Comparison of ENCODE assay signal across 20 mouse cellular contexts in the genomic region with DNA sequence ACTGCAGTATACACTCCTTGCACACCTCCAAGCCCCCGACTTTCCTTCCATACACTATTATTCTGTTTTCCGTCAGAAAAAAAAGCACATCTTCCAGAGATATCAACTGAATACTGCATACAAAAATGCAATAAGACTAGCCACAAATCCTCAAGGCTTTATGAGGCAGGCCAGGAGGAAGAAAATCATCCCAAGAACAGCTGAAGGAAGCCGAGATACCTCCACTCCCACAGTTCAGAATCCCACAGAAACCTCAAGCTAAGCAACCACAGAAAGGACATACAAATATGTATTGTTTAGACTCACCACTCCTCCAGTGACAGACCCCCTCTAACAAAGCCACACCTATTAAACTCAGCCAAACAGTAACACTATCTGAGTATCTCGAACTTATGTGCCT.
DNase-seq lines count a peak whose midpoint lies in the region; ATAC-seq and TF ChIP-seq lines count a peak whose summit lies in the region.
"Had no signal": no experiment of that assay in that cellular context is flagged by ENCODE, and none has a peak within 500 bp of the region (broad histone marks: within the 10 kb centered on the region; RNA-seq: fewer than 3 reads in every experiment).

No protein-coding gene starts in this region.

- peak overlapping the region; percentile 43 for H3K4me2 ChIP-seq in myocyte (ENCODE audit: low read depth)
- H3K4me2 ChIP-seq in forebrain, embryonic 15.5 days (replicated peaks) = no peak overlapping the region
- no peak overlapping the region for H3K4me2 ChIP-seq in forebrain, embryonic 14.5 days (ENCODE audit: low read length)

- H3K9ac ChIP-seq in forebrain, embryonic 15.5 days (replicated peaks) = no peak overlapping the region
- H3K9ac ChIP-seq in forebrain, embryonic 14.5 days (ENCODE audit: low read length) = no peak overlapping the region

- no peak for TF ChIP-seq CTCF in C2C12 (IDR thresholded peaks at IDR 0.05; ENCODE audit: control insufficient read depth, insufficient read depth, insufficient read length)

- ATAC-seq in forebrain, embryonic 15.5 days (replicated peaks) = no peak
- no peak for ATAC-seq in forebrain, embryonic 14.5 days
- ATAC-seq: activated CD4-positive, CD25-positive, alpha-beta regulatory T cell, adult 4 months; CD4-positive, CD25-positive, alpha-beta regulatory T cell, adult 4 months; Patski had no signal

- no peaks in the 10 kb centered on the region for H3K79me3 ChIP-seq in C2C12 (ENCODE audit: low read depth)

- H3K9me3 ChIP-seq in forebrain, embryonic 15.5 days = no peaks in the 10 kb centered on the region
- no peaks in the 10 kb centered on the region for H3K9me3 ChIP-seq in forebrain, embryonic 14.5 days (replicated peaks; ENCODE audit: control insufficient read depth, low read length)
- H3K9me3 ChIP-seq: G1E had no signal

- no peak overlapping the region for H3K27ac ChIP-seq in forebrain, embryonic 15.5 days (replicated peaks)
- no peak overlapping the region for H3K27ac ChIP-seq in forebrain, embryonic 14.5 days (ENCODE audit: low read depth, low read length)

- H3K4me3 ChIP-seq in C2C12 (ENCODE audit: insufficient read depth, poor library complexity, severe bottlenecking) = no peak overlapping the region
- H3K4me3 ChIP-seq in myocyte = no peak overlapping the region
- no peak overlapping the region for H3K4me3 ChIP-seq in forebrain, embryonic 15.5 days
- no peak overlapping the region for H3K4me3 ChIP-seq in forebrain, embryonic 14.5 days (ENCODE audit: low read depth, low read length)

- 86% methylated on average over 4 of the region's 4 CpGs for WGBS in forebrain, embryonic 15.5 days
- 84% methylated on average over 4 of the region's 4 CpGs for WGBS in forebrain, embryonic 14.5 days

- no peak for TF ChIP-seq POLR2A in myocyte (IDR thresholded peaks at IDR 0.05; ENCODE audit: insufficient read length, low read depth)

- H3K4me1 ChIP-seq in forebrain, embryonic 15.5 days = no peaks in the 10 kb centered on the region
- H3K4me1 ChIP-seq in forebrain, embryonic 14.5 days (ENCODE audit: control insufficient read depth, insufficient read depth, low read length) = no peaks in the 10 kb centered on the region

- DNase-seq in forebrain, embryonic 14.5 days (ENCODE audit: low spot score) = no peak
- DNase-seq: adrenal gland, adult 2 months; adrenal gland, adult 8-10 months; adrenal gland, postnatal 10 days; adrenal gland, postnatal 14 days; adrenal gland, postnatal 25 days; adrenal gland, postnatal 36 days; B cell, adult 2 months; cerebellum, adult 11 months; cerebellum, adult 11-12 months; cerebellum, adult 18-20 months; cerebellum, adult 2 months had no signal

- H3ac ChIP-seq in C2C12 (ENCODE audit: control insufficient read depth, insufficient read length, low read depth) = no peak overlapping the region
- no peak overlapping the region for H3ac ChIP-seq in myocyte (ENCODE audit: control insufficient read depth, insufficient read length)

- no peaks in the 10 kb centered on the region for H3K27me3 ChIP-seq in C2C12 (ENCODE audit: control insufficient read depth, insufficient read depth, insufficient read length)
- H3K27me3 ChIP-seq in myocyte (ENCODE audit: control insufficient read depth, insufficient read depth, insufficient read length) = no peaks in the 10 kb centered on the region
- no peaks in the 10 kb centered on the region for H3K27me3 ChIP-seq in forebrain, embryonic 15.5 days
- H3K27me3 ChIP-seq in forebrain, embryonic 14.5 days (replicated peaks; ENCODE audit: control insufficient read depth, insufficient read depth, low read length) = no peaks in the 10 kb centered on the region
- H3K27me3 ChIP-seq: CH12.LX, Patski had no signal

- no peaks in the 10 kb centered on the region for H3K79me2 ChIP-seq in C2C12 (ENCODE audit: control insufficient read depth, insufficient read depth)
- H3K79me2 ChIP-seq in myocyte (ENCODE audit: control insufficient read depth, insufficient read depth) = no peaks in the 10 kb centered on the region

- H3K36me3 ChIP-seq in C2C12 (ENCODE audit: control insufficient read depth, insufficient read depth) (no peaks in the 10 kb centered on the region), myocyte (ENCODE audit: control insufficient read depth, insufficient read depth) (no peaks in the 10 kb centered on the region)
- no peaks in the 10 kb centered on the region for H3K36me3 ChIP-seq in forebrain, embryonic 15.5 days
- H3K36me3 ChIP-seq in forebrain, embryonic 14.5 days (ENCODE audit: control insufficient read depth, insufficient read depth, low read length) = no peaks in the 10 kb centered on the region
- H3K36me3 ChIP-seq: G1E had no signal

TF ChIP-seq in C2C12, 6 proteins besides CTCF, POLR2A, EP300 and RAD21:
- TF ChIP-seq FOSL1 (IDR thresholded peaks at IDR 0.05; ENCODE audit: insufficient read depth, low read length, poor library complexity, severe bottlenecking) (peak; percentile 63), MAX (IDR thresholded peaks at IDR 0.05) (peak; percentile 52), MYOD1 (IDR thresholded peaks at IDR 0.05; ENCODE audit: control insufficient read depth, insufficient read length, low read depth) (peak; percentile 99), CEBPB (IDR thresholded peaks at IDR 0.05; ENCODE audit: low read depth) (no peak), MYOG (IDR thresholded peaks at IDR 0.05; ENCODE audit: control insufficient read depth, extremely low read depth, insufficient read length) (no peak)
TF ChIP-seq in C2C12: peak in this region for 3.

TF ChIP-seq in myocyte, 11 proteins besides CTCF, POLR2A, EP300 and RAD21:
- peak; percentile 61 to 93 (median 93) for TF ChIP-seq MYOD1 (IDR thresholded peaks at IDR 0.05; ENCODE audit: control insufficient read depth in 1 of 3, insufficient read length in 2 of 3, low read depth in 2 of 3)
- TF ChIP-seq REST (IDR thresholded peaks at IDR 0.05; ENCODE audit: insufficient read depth, insufficient read length) = no peak
- peak; percentile 97 for TF ChIP-seq TCF12 (IDR thresholded peaks at IDR 0.05; ENCODE audit: insufficient read depth, poor library complexity, severe bottlenecking)
- no peak for TF ChIP-seq E2F4 (IDR thresholded peaks at IDR 0.05; ENCODE audit: insufficient read depth)
- TF ChIP-seq MYOG (IDR thresholded peaks at IDR 0.05; ENCODE audit: control insufficient read depth in 1 of 3, insufficient read depth in 1 of 3, insufficient read length in 2 of 3, low read depth in 2 of 3) = peak in 2 of 3 experiments; percentile 65 to 96
- peak; percentile 26 for TF ChIP-seq SRF (IDR thresholded peaks at IDR 0.05; ENCODE audit: control insufficient read depth, insufficient read length, low read depth)
- TF ChIP-seq MAX (IDR thresholded peaks at IDR 0.05; ENCODE audit: low read depth) = no peak
- TF ChIP-seq USF1 (IDR thresholded peaks at IDR 0.05; ENCODE audit: low read depth) = no peak
- TF ChIP-seq POLR2AphosphoS2 (IDR thresholded peaks at IDR 0.05; ENCODE audit: insufficient read length, low read depth) = no peak
- TF ChIP-seq CEBPB (IDR thresholded peaks at IDR 0.05; ENCODE audit: insufficient read depth, poor library complexity, severe bottlenecking) = peak; percentile 34; the same call in 1 of the 2 replicates
- peak; percentile 72 for TF ChIP-seq TCF3 (IDR thresholded peaks at IDR 0.05; ENCODE audit: insufficient read length, low read depth)
